Mouse (Mus musculus): ENCODE data around the gene Klc3. TPM values are rescaled to one million over a fixed set of nuclear protein-coding genes. Genes with fewer than 3 reads are reported as not detected.

Klc3 gene
- polyA plus RNA-seq, 1 experiment from 2014 or later: 38.4 TPM

DNA sequence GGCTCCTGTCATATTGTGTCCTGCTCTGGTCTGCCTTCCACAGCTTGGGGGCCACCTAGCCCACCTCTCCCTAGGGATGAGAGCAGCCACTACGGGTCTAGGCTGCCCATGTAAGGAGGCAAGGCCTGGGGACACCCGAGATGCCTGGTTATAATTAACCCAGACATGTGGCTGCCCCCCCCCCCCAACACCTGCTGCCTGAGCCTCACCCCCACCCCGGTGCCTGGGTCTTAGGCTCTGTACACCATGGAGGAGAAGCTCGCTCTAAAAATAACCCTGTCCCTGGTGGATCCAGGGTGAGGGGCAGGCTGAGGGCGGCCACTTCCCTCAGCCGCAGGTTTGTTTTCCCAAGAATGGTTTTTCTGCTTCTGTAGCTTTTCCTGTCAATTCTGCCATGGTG, 5.8 kb upstream of the Klc3 start:
- no peak for DNase-seq (ENCODE audit: low spot score)

DNA sequence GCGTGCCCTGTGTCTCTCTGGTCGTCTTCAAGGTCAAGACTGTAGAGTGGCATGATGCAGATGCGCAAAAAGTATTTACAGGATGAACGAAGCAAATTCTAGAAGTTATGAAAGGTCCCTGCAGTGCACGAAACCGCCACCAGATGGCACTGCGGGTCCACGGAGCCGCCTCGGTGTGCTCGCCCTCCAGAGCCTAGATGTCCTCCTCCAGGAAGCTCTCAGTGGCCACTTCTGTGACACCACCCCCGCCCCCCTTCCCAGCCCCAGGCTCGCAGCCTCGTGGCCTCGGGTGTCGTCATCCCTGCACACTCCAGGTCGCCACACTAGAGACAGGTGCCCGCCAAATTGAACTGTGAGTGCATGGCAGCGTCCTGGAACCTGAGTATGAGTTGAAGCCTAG, 1.5 kb upstream of the Klc3 start:
- DNase-seq (ENCODE audit: low spot score): peak; percentile 85

DNA sequence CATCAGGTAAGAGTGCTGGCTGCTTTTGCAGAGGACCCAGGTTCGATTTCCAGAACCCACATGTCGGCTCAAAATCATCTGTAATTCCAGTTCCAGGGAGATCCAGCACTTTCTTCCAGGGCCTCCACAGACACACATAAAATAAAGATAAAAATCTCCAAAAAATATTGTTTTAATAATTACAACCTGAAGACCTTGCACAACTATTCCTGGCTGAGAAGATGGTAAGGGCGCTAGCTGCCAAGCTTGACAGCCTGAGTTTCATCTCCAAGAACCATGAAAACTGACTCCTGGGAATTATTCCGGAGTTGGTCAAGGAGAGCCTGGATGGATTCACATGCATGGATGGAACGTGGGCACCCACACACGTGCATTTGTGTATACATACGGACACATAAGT, 572 bp upstream of the Klc3 start, which contains the start of gene Ckm:
TSS of gene Ckm (plus strand) at position 301 of the 400 bp plus-strand sequence.
- DNase-seq (ENCODE audit: low spot score): no peak

DNA sequence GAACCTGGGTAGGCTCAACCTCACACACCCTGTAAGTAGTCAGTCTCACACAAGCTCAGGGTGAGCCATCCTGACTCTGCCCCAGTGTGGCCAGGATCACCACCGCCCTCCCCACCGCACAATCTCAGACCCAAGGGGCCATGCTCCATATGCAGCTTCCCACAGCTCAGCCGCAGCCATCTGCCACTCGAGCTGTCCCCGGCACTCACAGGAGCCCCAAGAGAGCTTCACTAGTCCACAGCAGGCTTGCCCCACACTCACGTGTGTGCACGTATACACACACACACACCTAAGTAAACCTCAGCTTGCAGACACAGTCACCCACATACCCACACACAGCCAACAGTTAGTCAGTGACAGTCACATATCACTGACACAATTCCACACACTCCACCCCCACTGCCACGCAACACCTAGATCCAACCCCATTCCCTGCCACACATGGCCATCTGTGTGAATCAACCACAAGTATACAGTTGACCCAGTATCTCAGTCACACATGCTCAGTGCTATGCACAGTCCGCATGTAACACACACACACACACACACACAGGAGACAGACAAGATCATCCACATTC, 1.3 kb downstream of the Klc3 start:
- DNase-seq (ENCODE audit: low spot score): no peak

DNA sequence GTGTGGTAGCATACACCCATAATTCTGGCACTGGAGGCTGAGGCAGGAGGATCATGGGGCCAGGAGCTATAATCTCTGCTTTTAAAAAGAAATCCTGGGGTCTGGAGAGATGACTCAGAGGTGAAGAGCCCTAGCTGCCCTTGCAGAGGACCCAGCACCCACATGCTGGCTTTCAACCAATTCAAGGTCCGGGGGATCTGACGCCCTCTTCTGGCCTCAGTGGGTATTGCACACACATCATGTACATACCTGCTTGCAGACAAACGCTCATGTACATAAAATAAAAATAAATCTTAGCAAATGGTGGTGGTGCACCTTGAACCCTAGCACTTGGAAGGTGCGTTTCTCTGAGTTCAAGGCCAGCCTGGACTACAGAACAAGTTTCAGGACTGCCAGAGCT, 3.0 kb downstream of the Klc3 start:
- DNase-seq (ENCODE audit: low spot score): no peak

DNA sequence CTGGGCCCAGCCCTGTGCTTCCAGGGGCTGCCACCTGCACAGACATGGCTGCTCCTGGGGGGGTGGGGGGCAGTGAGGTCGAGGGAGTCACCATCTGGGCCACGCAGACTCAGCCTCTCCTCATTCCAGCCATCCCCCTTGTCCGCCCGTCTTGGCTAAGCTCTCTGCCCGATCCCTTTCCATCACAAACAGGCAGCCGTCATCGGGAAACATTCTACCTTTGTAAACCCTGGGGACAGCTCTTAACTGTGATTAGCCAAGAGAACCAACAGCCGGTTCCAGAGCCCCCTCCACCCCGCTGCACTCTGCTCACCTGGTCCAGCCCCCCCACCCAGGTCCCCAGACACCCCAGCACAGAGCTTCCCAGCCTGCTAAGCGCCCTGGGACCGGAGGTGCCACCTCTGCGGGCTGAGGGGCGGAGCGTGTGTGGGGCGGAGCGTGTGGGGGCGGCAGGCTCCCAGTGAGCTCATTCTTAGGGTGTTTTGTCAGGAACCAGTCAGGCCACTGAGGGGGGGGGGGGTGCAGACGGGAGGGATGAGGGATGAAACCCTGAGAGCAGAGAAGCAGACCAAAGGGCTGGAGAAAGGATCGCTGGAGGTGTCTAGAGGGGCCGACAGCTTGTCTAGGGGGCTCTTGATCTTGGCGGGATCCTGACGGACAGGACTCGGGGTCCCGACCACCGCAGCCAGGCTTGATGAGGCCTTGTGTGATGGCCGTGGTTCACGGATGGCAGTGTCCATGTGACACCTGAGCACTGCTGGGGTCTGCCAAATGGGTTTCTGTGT, 4.2 kb downstream of the Klc3 start:
- DNase-seq (ENCODE audit: low spot score): peak; percentile 70

DNA sequence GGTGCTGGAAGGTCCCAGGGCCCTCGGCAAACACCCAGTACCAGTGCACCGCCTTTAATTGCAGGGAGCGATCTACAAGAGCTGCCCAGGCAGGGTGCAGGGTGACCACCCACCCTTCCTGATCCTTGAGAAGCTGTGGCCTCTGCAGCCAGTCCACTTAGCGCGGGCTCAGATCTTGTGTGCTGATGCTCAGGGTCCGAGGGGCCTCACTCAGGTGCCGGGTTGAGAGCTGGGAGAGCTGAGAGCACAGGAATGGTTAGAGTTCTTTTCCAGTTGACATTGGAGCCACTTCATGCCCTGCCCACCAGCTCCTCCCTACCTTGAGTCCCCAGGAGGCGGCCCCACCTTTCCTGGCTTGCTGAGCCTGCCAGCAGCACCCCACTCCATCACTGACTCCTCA, 9.4 kb downstream of the Klc3 start:
- DNase-seq (ENCODE audit: low spot score): no peak

DNA sequence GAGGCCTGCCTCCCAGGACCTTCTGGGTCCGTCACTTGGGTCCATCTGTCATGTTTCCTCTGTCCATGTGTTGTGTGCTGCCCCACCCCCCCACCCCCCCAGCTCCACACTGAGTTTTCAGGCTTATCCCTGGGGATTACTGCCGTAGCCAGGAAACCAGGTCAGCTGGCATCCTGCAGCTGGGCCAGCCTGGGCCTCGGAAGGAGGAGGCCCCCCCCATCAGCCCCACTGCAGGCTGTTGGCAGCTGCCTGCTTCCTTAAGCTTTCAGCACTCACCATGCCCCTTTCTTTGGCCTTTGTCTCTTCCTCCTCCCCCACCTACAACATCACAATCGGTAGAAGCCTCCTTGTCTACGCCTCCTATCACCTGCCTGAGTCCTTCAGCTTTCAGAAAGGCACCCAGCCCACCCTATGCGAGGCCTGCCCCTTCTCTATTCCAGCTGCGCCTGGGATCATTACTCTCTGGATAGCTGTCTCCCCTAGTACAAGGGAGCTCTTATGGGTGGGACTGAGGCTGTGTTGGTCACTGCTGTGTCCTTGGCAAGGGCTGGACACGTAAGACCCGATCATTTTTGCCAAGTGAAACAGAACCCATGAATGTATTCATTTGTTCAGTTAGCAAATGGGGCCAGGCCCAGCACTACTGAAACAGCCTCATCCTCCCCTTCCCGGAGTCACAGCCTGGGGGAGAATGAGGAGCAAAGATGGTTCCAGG, 15.0 kb downstream of the Klc3 start:
- DNase-seq (ENCODE audit: low spot score): no peak

DNA sequence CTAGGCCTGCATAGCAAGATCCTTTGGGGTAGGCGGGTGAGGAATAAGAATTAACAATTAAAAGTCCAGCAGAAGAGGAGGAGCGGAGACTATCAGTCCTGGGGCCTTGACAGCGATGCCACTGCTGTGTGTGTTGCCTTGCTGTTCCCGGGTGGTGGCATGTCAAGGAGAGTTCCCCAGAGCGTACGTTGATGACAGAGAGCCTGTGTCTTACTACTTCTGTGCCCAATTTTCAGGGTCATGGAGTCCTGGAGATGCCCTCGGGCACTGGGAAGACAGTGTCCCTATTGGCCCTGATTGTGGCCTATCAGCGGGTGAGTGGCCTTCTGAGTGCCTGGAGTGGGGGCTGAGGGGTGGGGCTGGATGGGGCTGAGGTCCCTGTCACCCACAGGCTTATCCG, 20.2 kb downstream of the Klc3 start:
- no peak for DNase-seq (ENCODE audit: low spot score)

DNA sequence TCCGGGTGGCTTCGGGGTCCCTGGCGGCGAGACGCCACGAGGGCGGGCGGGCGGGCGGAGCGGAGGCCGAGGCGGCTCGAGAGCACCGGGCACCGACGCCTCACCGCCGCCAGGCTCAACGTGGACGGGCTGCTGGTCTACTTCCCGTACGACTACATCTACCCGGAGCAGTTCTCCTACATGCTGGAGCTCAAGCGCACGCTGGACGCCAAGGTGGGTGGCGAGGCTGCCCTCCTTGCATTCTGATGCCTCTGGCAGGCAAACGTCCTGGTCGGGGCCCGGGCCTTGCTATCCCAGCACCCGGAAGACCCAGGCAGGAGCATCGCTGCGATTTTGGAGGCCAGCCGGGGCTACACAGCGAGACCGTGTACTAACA, 21.8 kb downstream of the Klc3 start:
- peak; percentile 42 for DNase-seq (ENCODE audit: low spot score)

DNA sequence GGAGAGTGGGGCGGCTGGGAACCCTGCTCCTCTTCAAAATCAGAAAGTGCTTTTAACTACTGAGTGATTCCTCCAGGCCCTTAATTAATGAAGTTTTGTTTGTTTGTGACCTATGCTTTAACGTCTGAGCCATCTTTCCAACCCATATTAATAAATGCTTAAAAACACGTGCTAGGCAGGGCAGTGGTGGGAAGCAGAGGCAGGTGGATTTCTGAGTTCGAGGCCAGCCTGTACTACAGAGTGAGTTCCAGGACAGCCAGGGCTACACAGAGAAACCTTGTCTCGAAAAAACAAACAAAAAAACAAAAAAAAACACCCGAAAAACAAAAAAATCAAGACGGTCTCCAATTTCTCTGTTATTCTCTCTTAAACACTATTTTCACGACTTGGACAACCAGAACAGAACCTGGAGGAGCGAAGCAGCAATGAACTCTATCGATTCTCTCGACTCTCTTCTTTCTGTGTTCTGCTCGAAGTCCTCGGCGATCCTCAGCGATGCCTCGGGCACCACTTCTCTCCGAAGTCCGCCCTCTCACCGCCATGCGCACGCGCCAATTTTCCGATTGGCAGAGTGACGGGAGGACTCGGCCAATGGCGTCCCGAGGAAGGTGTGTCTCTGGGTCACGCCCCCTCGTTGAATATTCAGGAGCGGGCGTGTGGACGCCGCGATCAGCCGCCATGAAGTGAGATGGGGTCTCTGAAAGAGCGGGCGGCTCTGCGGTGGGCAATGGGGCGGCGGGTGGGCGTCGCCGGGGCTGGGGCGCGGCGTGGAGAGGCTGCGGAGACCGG, 22.3 kb downstream of the Klc3 start, which contains the start of gene Ercc2:
TSS of gene Ercc2 (plus strand) at position 634 of the 789 bp plus-strand sequence.
- DNase-seq (ENCODE audit: low spot score): peak; percentile 99

DNA sequence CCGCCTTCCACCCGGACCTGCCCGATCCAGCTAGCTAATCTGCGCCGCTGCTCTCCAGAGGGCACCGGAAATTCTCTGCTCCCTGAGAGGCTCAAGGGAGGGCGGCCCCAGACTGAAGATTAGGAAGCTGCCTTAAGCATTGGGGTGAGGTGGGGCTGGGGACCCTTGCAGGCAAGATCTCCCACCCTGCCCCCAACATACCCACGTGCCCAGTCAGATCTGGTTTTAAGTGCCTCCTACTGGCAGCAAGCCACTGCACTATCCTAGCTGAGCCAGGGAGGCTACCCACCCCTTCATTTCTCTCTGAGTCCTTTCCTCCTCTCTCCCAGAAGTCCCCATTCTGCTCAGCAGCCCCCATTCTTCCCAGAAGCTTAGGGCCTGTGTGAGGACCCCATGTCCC, 25.9 kb downstream of the Klc3 start:
- no peak for DNase-seq (ENCODE audit: low spot score)

DNA sequence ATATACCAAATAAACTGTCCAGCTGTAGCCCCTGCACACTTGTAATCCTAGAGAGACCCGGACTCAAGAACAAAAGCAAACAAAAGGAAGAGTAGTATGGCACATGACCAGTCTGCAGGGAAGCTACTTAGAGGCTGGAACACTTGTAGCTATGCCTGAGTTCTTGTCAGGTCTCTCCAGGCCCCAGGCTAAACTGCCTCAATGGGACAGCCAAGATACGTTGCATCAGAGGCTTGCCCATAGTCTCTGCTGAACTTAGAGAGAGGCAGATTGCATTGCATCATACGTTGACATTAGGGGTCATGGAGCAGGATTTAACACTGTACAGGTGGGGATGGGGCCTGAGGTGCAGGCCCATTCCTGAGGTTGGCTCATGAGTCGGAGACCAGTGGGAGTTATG, 27.9 kb downstream of the Klc3 start:
- no peak for DNase-seq (ENCODE audit: low spot score)

DNA sequence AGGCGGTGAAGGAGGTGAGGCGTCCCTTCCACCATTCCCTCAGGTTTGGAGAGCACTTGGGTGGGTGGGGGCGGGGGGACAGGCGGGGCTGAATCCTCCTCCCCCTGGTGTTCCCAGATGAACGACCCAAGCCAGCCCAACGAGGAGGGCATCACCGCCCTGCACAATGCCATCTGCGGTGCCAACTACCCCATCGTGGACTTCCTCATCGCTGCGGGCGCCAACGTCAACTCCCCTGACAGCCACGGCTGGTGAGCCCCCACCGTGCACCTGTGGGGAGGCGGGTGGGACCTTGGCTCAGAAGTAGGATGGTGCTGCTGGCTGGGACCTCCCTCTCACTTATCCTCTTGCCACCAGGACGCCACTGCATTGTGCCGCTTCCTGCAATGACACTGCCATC, 28.5 kb downstream of the Klc3 start:
- no peak for DNase-seq (ENCODE audit: low spot score)

DNA sequence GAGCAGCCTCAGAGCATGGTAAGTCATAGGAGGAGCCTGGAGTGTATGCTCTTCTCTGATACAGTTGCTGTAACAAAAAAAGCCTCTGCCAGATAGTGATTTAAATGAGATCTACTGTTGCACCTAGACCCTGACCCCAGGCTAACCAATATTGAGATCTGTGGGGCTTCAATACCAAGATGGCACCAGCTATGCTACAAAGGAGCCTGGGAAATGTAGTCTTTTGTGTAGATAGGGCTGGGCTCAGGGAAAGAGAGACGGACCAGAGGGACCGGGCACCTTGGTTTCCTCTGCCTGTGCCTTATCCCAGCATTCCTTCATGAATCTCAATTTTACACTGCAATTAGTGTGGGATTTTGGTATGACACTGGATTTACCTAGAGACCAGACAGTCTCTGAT, 30.5 kb downstream of the Klc3 start:
- no peak for DNase-seq (ENCODE audit: low spot score)

DNA sequence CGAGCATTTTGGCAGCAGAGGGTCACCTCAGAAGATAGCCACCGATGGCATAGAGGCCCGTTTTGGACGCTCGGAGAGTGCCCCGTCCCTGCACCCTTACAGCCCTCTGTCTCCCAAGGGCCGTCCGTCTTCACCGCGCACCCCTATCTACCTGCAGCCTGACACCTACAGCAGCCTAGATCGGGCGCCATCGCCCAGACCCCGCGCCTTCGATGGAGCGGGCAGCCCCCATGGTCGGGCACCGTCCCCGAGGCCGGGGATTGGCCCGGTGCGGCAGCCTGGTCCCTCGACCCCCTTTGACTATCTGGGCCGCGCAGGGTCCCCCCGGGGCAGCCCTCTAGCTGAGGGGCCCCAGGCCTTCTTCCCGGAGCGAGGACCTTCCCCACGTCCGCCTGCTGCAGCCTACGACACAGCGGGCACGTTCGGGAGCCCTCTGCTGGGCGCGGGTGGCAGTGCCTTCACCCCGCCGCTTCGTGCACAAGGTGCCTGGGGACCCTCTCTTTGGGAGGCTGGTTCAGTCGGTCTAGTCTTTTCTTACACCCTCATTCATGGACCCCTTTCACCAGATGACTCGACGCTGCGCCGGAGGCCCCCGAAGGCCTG, 34.0 kb downstream of the Klc3 start:
- peak; percentile 76 for DNase-seq (ENCODE audit: low spot score)

DNA sequence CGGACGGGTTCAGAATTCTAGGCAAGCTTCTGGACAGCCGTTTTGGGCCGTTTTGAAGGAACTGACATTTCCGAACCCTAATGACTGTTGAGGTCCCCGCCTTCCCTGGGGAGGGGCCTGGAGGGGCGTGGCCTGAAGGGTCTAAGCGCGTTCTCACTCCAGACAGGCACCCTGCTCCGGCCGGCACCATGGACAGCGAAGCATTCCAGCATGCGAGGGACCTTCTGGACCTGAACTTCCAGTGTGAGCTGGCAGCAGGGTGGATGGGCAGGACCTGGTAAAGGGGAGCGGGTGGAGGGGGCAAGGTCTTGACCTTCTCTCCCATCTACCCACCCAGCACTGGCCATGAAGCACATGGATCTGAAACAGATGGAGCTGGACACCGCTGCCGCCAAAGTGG, 35.5 kb downstream of the Klc3 start:
- no peak for DNase-seq (ENCODE audit: low spot score)

DNA sequence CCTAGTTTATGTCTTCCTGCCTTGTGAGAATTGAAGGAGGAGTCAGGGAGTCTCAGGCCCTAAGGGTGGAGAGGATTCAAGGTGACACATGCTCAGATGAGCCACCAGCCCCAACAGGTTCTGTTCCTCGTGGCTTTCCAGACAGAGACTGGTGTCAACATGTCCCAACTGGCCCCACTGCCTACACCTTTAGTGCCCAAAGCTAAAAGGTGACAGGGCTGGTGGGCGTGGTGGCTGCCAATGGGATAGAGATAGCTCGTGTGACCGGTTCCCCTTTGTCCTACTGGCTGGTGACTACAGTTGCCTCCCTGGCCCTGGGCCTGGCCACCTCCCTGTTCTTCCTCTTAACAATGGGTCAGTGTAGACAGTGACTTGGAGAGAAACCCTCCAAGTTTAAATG, 38.5 kb downstream of the Klc3 start:
- DNase-seq (ENCODE audit: low spot score): no peak

DNA sequence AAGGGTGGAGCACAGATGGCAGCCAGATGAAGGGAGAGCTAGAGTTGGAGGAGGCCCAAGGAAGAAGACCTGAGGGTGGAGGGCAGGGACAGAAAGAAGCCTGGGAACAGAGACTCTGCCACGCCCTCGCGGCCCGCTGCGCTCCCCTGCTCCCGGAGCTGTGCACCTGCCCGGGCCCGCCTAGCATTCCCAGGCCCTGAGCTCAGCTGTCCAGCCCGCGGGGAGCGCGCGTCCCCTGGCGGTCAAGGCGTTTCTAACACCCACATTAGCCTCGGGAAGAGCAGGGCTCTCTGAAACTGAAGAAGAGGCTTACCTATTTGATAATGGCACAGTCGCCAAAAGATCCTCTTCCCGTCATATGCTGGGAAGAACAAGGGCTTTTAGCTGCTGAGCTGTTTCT, 40.0 kb downstream of the Klc3 start:
- DNase-seq (ENCODE audit: low spot score): peak; percentile 67

DNA sequence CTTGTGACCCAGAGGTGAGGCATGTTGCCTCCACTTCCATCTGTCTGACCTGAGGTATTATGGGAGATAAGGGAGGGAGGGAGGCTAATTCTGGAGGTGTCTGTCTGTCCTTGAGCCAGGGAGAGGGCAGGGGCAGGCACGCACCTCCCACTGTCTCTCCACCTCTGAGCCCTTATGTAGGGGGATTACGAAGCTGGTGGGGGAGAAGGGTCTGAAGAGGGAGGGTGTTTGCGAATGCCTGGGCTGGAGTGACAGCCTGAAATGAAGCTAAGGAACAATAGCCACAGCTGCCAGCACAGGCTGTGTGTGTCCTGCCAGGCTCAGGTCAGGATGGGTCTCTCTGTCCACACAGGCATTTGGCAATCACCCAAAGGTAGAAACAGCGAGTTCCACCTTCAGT, 41.6 kb downstream of the Klc3 start:
- no peak for DNase-seq (ENCODE audit: low spot score)

DNA sequence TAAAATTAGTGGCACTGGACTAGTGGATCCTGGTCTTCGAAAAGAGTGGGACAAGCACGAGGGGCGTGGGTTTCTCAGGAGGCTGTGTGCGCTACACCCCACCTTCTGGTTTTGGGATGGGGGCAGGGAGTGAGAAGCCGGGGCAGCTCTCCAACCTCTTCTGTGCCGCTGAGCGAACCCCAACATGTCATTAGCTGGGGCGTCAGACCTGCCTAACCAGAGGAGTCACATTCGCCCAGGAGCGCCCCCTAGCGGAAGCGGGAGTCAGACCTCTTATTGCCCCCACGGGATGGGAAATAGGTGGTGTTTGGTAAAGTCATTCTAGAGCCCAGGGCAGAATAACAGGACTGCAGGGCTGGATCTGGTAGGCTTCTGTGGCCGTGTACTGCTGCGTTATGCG, 42.2 kb downstream of the Klc3 start:
- peak; percentile 85 for DNase-seq (ENCODE audit: low spot score)

All from thymus, postnatal 0 days (tissue).